Mouse (Mus musculus) gastrocnemius, adult 2 months (tissue): ENCODE results near the gene 1110008P14Rik. TPM values are rescaled to one million over a fixed set of nuclear protein-coding genes. Genes with fewer than 3 reads are reported as not detected.

ENCODE experiments used
- DNase-seq: peaks from one replicate; pipeline ENCODE4 v3.0.0; 2022
- H3K27ac ChIP-seq: fragments of 200-600 bp; 2 replicates; pipeline ENCODE4 v1.8.1; 2022; ENCODE audit warnings: mild to moderate bottlenecking
- H3K4me3 ChIP-seq: fragments of 200-600 bp; 2 replicates; pipeline ENCODE4 v1.8.1; 2022; ENCODE audit warnings: mild to moderate bottlenecking, moderate library complexity
- CTCF ChIP-seq: fragments of 200-600 bp; IDR thresholded peaks from 2 replicates; pipeline ENCODE4 v1.8.1; 2022; ENCODE audit warnings: antibody characterized with exemption, mild to moderate bottlenecking, moderate library complexity
- intact Hi-C: fragments of 180-260 bp; cut with DNase I; formaldehyde crosslinking; loops from one replicate; pipeline ENCODE4 v1.15.1; 2025
- total RNA-seq, 2 experiments: library from RNA; stranded (reverse); gene quantifications; 2 replicates each; pipeline ENCODE4 v1.2.3; 2021

1110008P14Rik gene
- total RNA-seq, 2 experiments from 2014 or later: 34.3 to 43.2 TPM

DNA sequence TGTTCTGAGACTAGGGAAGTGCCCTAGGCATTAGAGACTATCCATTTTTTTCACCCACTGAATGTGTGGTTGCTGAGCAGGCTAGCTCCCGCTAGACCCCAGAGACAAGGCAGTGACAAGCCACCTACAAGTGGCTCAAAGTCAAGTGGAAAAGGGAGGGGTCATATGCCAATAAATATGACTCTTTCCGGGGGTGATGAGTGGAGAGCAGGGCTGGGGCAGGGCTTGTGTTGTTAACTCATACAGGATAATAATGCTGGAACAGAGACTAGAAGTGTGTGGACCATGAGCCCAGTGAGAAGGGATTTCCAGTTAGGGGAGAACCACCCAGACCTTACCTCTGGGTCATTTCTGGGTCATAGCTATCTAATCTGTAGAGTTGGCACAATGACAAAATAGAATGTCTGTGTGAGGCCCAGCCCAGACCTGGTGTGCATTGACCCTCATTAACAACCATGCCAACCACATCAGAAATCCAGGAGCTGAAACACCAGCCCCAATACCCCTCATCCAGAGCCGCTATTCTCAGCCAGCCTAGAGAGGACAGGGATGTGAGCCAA is 27.3 kb downstream of the 1110008P14Rik start:
- H3K27ac ChIP-seq: no peak overlapping the region
- no peak overlapping the region for H3K4me3 ChIP-seq
- DNase-seq: no peak
- no peak for TF ChIP-seq CTCF
- intact Hi-C loops: loop anchor here (5.0 kb wide), 2 partner anchors 47 to 133 kb away; no protein-coding TSS in a partner anchor

DNA sequence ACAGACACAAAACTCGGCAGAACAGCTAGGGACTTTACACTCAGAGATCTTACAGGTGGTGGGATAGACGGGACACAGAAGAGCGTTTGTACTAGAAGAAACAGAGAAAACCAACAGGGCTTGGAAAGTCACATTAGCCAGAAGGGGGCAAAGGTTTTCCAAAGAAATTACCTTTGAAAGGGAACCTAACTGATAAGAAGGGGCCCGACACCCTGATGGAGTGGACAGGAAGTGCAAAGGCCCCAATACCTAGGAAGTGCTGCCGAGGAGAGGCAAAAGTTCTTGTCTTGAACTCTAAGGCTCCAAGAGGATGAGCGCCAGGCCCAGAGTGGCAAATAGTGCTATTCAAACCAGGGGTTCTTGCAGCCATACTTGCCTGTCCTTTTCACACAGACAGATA is 27.9 kb downstream of the 1110008P14Rik start:
- no peak for TF ChIP-seq CTCF
- intact Hi-C loops: loop anchor here (5.0 kb wide), 2 partner anchors 47 to 133 kb away; no protein-coding TSS in a partner anchor
- Histone ChIP-seq H3K4me3 (no peak overlapping the region), H3K27ac (no peak overlapping the region)
- no peak for DNase-seq

- Histone ChIP-seq H3K27ac (peak within 1 kb of the TSS; percentile 85), H3K4me3 (peak within 1 kb of the TSS; percentile 88)
- intact Hi-C loops: loop anchor here (5.0 kb wide), 2 partner anchors 46 to 134 kb away; no protein-coding TSS in a partner anchor
- peak; percentile 94 for DNase-seq
- no peak for TF ChIP-seq CTCF
Observed at GRCm38 (mm10) chr2:32353007-32353542, 28.7 kb downstream of the 1110008P14Rik start, which contains the start of gene Dnm1. Dnm1 (minus strand) TSS chr2:32353338.

- DNase-seq: peak; percentile 35
- intact Hi-C loops: loop anchor here (5.0 kb wide), 2 partner anchors 45 to 135 kb away; no protein-coding TSS in a partner anchor
- no peak for TF ChIP-seq CTCF
- H3K27ac ChIP-seq: peak within 1 kb of the TSS; percentile 85
- peak within 1 kb of the TSS; percentile 88 for H3K4me3 ChIP-seq
Observed at GRCm38 (mm10) chr2:32352151-32353006, 29.4 kb downstream of the 1110008P14Rik start, which contains the start of gene Ciz1. Ciz1 (plus strand) TSS chr2:32352327.

- peak; percentile 44 for DNase-seq
- TF ChIP-seq CTCF: no peak
- Histone ChIP-seq H3K27ac (peak overlapping the region; percentile 85), H3K4me3 (peak overlapping the region; percentile 88)
- intact Hi-C loops: loop anchor here (5.0 kb wide), 2 partner anchors 44 to 136 kb away; no protein-coding TSS in a partner anchor
Observed at GRCm38 (mm10) chr2:32351471-32351961, 30.2 kb downstream of the 1110008P14Rik start.

DNA sequence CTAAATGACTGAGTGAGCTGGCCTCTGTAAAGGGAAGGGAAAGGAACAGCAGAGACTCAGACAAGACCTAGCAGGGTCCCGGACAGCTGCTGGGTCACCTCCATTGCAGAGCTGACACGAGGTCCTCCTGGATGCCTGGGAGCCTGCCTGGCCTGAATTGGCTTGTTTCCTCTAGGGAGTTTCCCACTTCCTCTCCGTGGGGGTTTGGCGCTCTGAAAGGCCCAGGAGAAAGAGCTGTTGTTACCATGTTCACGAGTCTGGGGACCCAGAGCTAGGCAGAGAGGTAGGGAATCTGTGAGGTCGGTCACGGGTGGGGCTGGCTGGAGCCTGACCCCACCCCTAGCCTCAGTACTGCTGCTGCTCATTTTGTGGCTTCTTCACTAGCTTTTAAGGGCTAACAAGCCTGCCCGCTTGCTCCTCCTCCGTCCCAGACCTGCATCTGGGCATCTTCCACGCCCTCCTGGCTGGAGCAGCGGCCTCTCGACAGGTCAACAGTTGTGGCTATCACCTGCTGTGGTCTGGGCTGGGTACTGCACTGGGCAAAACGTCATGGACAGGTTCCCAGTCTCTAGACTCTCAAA is 31.2 kb downstream of the 1110008P14Rik start:
- no peak for TF ChIP-seq CTCF
- intact Hi-C loops: loop anchor here (5.0 kb wide), 2 partner anchors 43 to 137 kb away; no protein-coding TSS in a partner anchor
- Histone ChIP-seq H3K4me3 (peak overlapping the region; percentile 88), H3K27ac (peak overlapping the region; percentile 85)
- peak; percentile 38 for DNase-seq

DNA sequence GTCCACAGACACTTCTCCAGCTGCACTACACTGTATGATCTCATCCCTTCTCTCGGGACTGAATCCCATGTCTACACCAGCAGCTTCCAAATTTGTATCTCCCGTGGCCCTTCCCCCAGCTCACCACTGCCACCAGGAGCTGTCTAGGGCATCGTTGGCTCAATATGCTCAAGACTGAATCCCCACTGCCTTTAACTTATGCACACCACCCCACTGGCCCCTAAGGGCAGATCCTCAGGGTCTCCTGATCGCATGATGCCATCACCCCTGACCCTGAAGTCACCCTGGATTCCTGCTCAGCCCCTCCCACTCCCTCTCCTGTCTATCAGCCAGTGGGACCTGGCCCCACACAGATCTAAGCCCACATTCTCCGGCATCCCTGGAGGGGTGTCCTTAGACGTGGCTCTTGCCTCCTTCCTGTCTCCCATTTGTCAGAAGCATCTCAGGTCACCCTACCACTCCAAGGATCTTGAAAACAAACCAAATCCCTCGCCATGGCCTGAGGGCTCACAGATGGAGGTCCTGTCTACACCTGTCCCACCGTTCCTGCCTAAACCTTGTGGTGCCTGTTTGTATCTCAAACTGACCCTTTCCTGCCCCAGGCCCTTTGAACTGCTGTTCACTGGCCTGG is 32.0 kb downstream of the 1110008P14Rik start:
- peak; percentile 22 for DNase-seq
- TF ChIP-seq CTCF: no peak
- Histone ChIP-seq H3K27ac (peak overlapping the region; percentile 85; the same call in 1 of the 2 replicates), H3K4me3 (no peak overlapping the region)
- intact Hi-C loops: loop anchor here (5.0 kb wide), 2 partner anchors 42 to 138 kb away; no protein-coding TSS in a partner anchor

DNA sequence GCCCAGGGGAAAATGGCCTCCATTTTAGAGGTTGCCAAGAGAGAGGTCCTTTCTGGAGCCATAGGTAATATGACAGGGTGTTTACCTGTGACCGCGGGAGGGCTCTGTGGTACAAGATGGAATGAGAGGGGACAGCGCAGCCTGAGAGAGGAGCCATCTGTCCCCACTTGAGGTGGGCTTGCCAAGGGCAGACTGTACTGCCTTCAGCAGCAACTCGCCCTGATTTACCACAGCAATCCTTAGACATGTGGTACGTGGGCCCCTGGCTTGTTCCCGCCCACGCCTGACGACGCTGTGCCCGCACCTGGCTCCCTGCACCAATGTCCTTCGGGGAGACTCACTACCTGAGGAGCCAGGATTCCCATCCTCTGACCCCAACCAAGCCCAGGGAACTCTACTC is 33.4 kb downstream of the 1110008P14Rik start:
- no peak for DNase-seq
- intact Hi-C loops: no loop called here
- no peak overlapping the region for H3K27ac ChIP-seq
- TF ChIP-seq CTCF: no peak
- no peak overlapping the region for H3K4me3 ChIP-seq

- H3K27ac ChIP-seq: no peak overlapping the region
- DNase-seq: no peak
- TF ChIP-seq CTCF: no peak
- intact Hi-C loops: no loop called here
- no peak overlapping the region for H3K4me3 ChIP-seq
Observed at GRCm38 (mm10) chr2:32347019-32347418, 34.7 kb downstream of the 1110008P14Rik start.

- intact Hi-C loops: no loop called here
- Histone ChIP-seq H3K4me3 (no peak overlapping the region), H3K27ac (peak overlapping the region; percentile 85)
- no peak for TF ChIP-seq CTCF
- DNase-seq: no peak
Observed at GRCm38 (mm10) chr2:32344598-32345321, 37.0 kb downstream of the 1110008P14Rik start.

- Histone ChIP-seq H3K27ac (peak overlapping the region; percentile 85), H3K4me3 (no peak overlapping the region)
- peak; percentile 28 for DNase-seq
- no peak for TF ChIP-seq CTCF
- intact Hi-C loops: no loop called here
Observed at GRCm38 (mm10) chr2:32344056-32344455, 37.7 kb downstream of the 1110008P14Rik start.
